Mouse (Mus musculus) lung, embryonic 15.5 days (tissue): ENCODE data around the gene Fgfbp1. TPM values are rescaled to one million over a fixed set of nuclear protein-coding genes. Genes with fewer than 3 reads are reported as not detected.

Experiments
- ATAC-seq: fragments of 200-750 bp; cut with Nextera tagmentation; 2 replicates; pipeline ENCODE4 v1.8.0; 2017; ENCODE audit warnings: moderate number of reproducible peaks, borderline replicate concordance; ENCODE audit not compliant: low FRiP score, low TSS enrichment; ENCODE audit errors: extremely low read depth
- H3K27ac ChIP-seq: fragments of 300-500 bp; sonication (generic); 2 replicates; pipeline ENCODE4 v1.5.1; 2015; ENCODE audit warnings: moderate library complexity, mild to moderate bottlenecking, inconsistent platforms
- H3K27me3 ChIP-seq: fragments of 300-500 bp; sonication (generic); 2 replicates; pipeline ENCODE4 v1.6.1; 2015; ENCODE audit warnings: inconsistent platforms
- H3K36me3 ChIP-seq: fragments of 300-500 bp; sonication (generic); 2 replicates; pipeline ENCODE4 v1.6.1; 2015; ENCODE audit warnings: inconsistent platforms
- H3K4me1 ChIP-seq: fragments of 300-500 bp; sonication (generic); 2 replicates; pipeline ENCODE4 v1.6.1; 2015; ENCODE audit warnings: inconsistent platforms
- H3K4me2 ChIP-seq: fragments of 300-500 bp; sonication (generic); 2 replicates; pipeline ENCODE4 v1.6.1; 2015; ENCODE audit warnings: inconsistent platforms, mild to moderate bottlenecking, moderate library complexity
- H3K4me3 ChIP-seq: fragments of 300-500 bp; sonication (generic); 2 replicates; pipeline ENCODE4 v1.5.1; 2015; ENCODE audit warnings: mild to moderate bottlenecking, inconsistent platforms
- H3K9ac ChIP-seq: fragments of 300-500 bp; sonication (generic); 2 replicates; pipeline ENCODE4 v1.6.1; 2015; ENCODE audit warnings: inconsistent platforms
- H3K9me3 ChIP-seq: fragments of 300-500 bp; sonication (generic); 2 replicates; pipeline ENCODE4 v1.6.1; 2016; ENCODE audit warnings: inconsistent platforms
- WGBS: fragments of 180-500 bp; shearing (Covaris S2); methylation state at CpG from one replicate; pipeline ENCODE4 v1.1.7; 2015; 5-methylcytosine and 5-hydroxymethylcytosine counted together
- polyA plus RNA-seq: library from polyadenylated mRNA; unstranded; fragments of >200 nt; fragmentation: Nextera tagmentation; extraction: Ambion mirVana; gene quantifications from 2 replicates; pipeline ENCODE4 v1.2.1, GENCODE M21; 2015

The Fgfbp1 gene
- 22.6 and 27.0 TPM in 2 replicates for polyA plus RNA-seq

GRCm38 (mm10) chr5:43981620-43982019, at the start of gene Fgfbp1:
Fgfbp1 (minus strand) TSS chr5:43981779.
- Histone ChIP-seq H3K4me3 (peak within 1 kb of the TSS; percentile 20), H3K9me3 (no peaks in the 10 kb centered on the region), H3K27ac (peak within 1 kb of the TSS; percentile 58), H3K4me1 (0 out of 2 replicates have a peak, but pooled peaks cover 6% of the 10 kb centered on the region), H3K9ac (no peak within 1 kb of the TSS), H3K27me3 (no peaks in the 10 kb centered on the region), H3K4me2 (peak within 1 kb of the TSS; percentile 26; the same call in 1 of the 2 replicates), H3K36me3 (no peaks in the 10 kb centered on the region)
- WGBS = 44% methylated on average over 4 of the region's 4 CpGs
- peak; percentile 86; the same call in 1 of the 2 replicates for ATAC-seq

DNA sequence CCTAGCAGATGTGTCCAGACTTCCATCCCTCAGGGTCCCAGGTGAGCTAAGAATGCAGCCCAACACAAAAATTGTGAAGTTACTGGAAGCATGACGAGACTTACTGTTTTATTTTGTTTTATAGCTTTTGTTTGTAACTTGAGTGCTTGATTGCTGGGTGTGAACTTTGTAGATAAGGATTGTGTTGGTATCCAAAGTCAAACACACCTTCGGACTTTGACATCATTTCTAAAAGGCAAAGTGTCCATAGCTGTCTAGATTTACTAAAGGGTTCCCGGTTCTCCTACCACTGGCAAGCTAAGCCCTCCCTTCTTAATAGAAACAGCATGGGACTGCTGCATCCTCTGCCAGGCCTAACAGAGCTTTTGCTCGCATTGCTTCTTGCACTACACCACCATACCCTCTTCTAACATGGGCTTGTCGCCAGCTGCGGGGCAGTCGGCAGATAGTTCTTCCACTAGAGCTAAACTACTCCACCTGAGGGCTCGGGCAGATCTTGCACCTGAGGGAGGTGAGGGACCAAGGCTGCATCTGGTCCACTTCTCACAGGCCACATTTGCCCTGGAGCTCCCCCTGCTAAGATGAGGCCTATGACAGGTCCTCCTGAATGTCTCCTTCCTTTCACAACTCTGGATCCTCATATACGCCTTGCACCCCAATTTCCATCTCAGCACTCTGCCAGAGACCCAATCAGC, 16.9 kb upstream of the Fgfbp1 start:
- Histone ChIP-seq H3K27me3 (no peaks in the 10 kb centered on the region), H3K27ac (no peak overlapping the region)
- ATAC-seq = no peak

GRCm38 (mm10) chr5:43997626-43998025, 16.0 kb upstream of the Fgfbp1 start:
- no peak for ATAC-seq
- Histone ChIP-seq H3K36me3 (no peaks in the 10 kb centered on the region), H3K9me3 (no peaks in the 10 kb centered on the region), H3K9ac (no peak overlapping the region), H3K4me2 (no peak overlapping the region), H3K27me3 (no peaks in the 10 kb centered on the region), H3K4me3 (no peak overlapping the region), H3K27ac (no peak overlapping the region), H3K4me1 (no peaks in the 10 kb centered on the region)
- 90% methylated on average over 8 of the region's 8 CpGs for WGBS

More for the DNA sequence above, 16.9 kb upstream of the Fgfbp1 start:
- Histone ChIP-seq H3K9ac (no peak overlapping the region), H3K4me3 (no peak overlapping the region), H3K36me3 (no peaks in the 10 kb centered on the region), H3K4me2 (no peak overlapping the region), H3K9me3 (no peaks in the 10 kb centered on the region), H3K4me1 (no peaks in the 10 kb centered on the region)
- 90% methylated on average over 9 of the region's 9 CpGs for WGBS

DNA sequence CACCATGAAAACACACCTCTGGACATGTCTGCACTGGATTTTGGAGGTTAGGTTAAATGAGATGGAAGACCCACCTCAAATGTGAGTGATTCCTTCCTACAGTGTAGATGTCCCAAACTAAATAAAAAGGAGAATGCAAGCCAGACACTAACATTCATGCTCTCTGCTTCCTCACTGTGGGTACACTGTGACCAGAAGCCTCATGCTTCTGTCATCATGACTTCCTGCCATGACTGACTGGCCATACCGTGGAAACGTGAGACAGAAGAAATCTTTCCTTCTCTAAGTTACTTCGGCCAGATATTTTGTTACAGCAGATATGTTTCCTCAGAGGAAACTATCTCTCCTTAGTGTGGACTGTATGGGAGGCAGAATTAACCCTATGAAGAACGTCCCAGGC, 14.6 kb upstream of the Fgfbp1 start:
- H3K9me3 ChIP-seq = no peaks in the 10 kb centered on the region
- no peak overlapping the region for H3K27ac ChIP-seq
- no peak overlapping the region for H3K9ac ChIP-seq
- 70% methylated on average over 4 of the region's 4 CpGs for WGBS
- no peak overlapping the region for H3K4me2 ChIP-seq
- H3K4me3 ChIP-seq = no peak overlapping the region
- H3K27me3 ChIP-seq = no peaks in the 10 kb centered on the region
- no peaks in the 10 kb centered on the region for H3K4me1 ChIP-seq
- H3K36me3 ChIP-seq = no peaks in the 10 kb centered on the region
- no peak for ATAC-seq

GRCm38 (mm10) chr5:43994981-43995380, 13.4 kb upstream of the Fgfbp1 start:
- no peak overlapping the region for H3K9ac ChIP-seq
- H3K27me3 ChIP-seq = no peaks in the 10 kb centered on the region
- no peak overlapping the region for H3K4me2 ChIP-seq
- ATAC-seq = no peak
- H3K4me1 ChIP-seq = no peaks in the 10 kb centered on the region
- H3K36me3 ChIP-seq = no peaks in the 10 kb centered on the region
- no peak overlapping the region for H3K27ac ChIP-seq
- H3K4me3 ChIP-seq = no peak overlapping the region
- WGBS = 87% methylated on average over 2 of the region's 2 CpGs
- H3K9me3 ChIP-seq = no peaks in the 10 kb centered on the region

DNA sequence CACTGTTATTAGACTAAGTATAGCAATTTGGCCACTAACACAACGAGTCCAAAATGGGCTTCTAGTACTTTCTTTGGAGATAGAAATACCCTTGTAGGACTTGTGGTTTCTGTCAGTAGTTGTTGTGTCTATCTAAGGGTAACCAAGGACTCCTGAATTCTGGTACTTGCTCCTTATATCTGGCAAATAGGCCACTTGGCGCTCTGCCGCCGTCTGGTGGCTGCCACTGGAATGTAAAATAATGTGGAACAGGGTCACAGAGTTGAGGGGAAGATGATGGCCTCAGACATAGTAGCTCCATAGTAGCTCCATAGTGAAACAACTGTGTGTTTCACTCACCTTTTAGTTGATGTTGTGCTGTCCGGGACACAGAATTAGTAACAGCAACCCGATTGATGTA, 8.7 kb upstream of the Fgfbp1 start:
- H3K9ac ChIP-seq = no peak overlapping the region
- no peaks in the 10 kb centered on the region for H3K9me3 ChIP-seq
- WGBS = 50% methylated on average over 6 of the region's 6 CpGs
- H3K27ac ChIP-seq = no peak overlapping the region
- H3K27me3 ChIP-seq = no peaks in the 10 kb centered on the region
- no peak overlapping the region for H3K4me3 ChIP-seq
- no peaks in the 10 kb centered on the region for H3K36me3 ChIP-seq
- no peak overlapping the region for H3K4me2 ChIP-seq
- no peaks in the 10 kb centered on the region for H3K4me1 ChIP-seq
- no peak; the same call in 1 of the 2 replicates for ATAC-seq

DNA sequence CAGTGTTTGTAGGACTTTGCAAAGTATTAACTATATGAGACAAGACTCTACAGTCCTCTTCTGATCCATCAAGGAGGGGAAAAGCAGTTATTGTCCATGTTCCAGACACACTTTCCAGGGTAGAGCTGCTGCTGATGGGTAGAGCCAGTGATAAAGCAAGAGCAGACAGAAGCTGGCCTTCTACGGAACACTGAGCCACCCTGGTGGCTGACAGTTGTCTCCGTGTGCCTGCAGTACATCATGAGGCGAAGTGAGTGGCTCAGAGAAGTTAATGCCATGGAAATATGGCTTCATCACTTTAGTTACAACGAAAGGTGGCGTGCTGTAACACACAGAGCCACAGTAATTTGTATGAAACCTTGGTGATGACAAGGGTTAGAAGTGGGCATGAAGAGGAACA, 7.4 kb upstream of the Fgfbp1 start:
- WGBS = 79% methylated on average over 5 of the region's 5 CpGs
- Histone ChIP-seq H3K4me2 (no peak overlapping the region), H3K27me3 (no peaks in the 10 kb centered on the region), H3K9me3 (no peaks in the 10 kb centered on the region), H3K36me3 (no peaks in the 10 kb centered on the region), H3K9ac (no peak overlapping the region), H3K4me3 (no peak overlapping the region), H3K27ac (no peak overlapping the region), H3K4me1 (no peaks in the 10 kb centered on the region)
- ATAC-seq = no peak

GRCm38 (mm10) chr5:43986212-43986611, 4.6 kb upstream of the Fgfbp1 start:
- no peak overlapping the region for H3K4me2 ChIP-seq
- 0 out of 2 replicates have a peak, but pooled peaks cover 6% of the 10 kb centered on the region for H3K4me1 ChIP-seq
- no peak overlapping the region for H3K27ac ChIP-seq
- no peak overlapping the region for H3K4me3 ChIP-seq
- H3K9me3 ChIP-seq = no peaks in the 10 kb centered on the region
- no peaks in the 10 kb centered on the region for H3K36me3 ChIP-seq
- H3K27me3 ChIP-seq = no peaks in the 10 kb centered on the region
- no peak for ATAC-seq
- no peak overlapping the region for H3K9ac ChIP-seq

GRCm38 (mm10) chr5:43982896-43983295, 1.3 kb upstream of the Fgfbp1 start:
- Histone ChIP-seq H3K4me2 (no peak overlapping the region), H3K4me1 (0 out of 2 replicates have a peak, but pooled peaks cover 6% of the 10 kb centered on the region), H3K9me3 (no peaks in the 10 kb centered on the region), H3K27ac (peak overlapping the region; percentile 58; the same call in 1 of the 2 replicates), H3K27me3 (no peaks in the 10 kb centered on the region), H3K9ac (no peak overlapping the region), H3K4me3 (no peak overlapping the region), H3K36me3 (no peaks in the 10 kb centered on the region)
- WGBS = 41% methylated on average over 1 of the region's 1 CpGs
- ATAC-seq = no peak

DNA sequence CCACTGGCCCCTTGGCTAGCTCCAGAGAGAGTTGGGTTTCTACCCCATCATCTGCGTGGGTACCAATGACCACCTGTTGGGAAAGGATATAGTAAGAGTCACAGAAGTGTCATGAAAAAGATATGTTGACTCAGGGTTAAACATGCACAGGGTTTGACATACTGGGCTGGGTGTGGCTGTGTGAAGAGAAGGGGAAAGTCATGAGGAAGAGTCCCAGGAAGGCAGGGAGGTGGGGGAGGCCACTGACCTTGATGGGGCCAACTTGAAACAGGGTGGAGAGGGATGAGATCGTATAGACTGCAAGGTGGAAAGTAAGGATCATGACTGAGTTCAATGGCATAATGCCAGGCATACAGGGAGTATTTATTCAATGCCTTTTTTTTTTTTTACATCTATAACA, 1.2 kb downstream of the Fgfbp1 start:
- WGBS = 55% methylated on average over 2 of the region's 2 CpGs
- Histone ChIP-seq H3K27me3 (no peaks in the 10 kb centered on the region), H3K9me3 (no peaks in the 10 kb centered on the region), H3K4me1 (0 out of 2 replicates have a peak, but pooled peaks cover 6% of the 10 kb centered on the region), H3K4me2 (no peak overlapping the region), H3K36me3 (no peaks in the 10 kb centered on the region), H3K4me3 (no peak overlapping the region), H3K9ac (no peak overlapping the region), H3K27ac (no peak overlapping the region)
- ATAC-seq = no peak

GRCm38 (mm10) chr5:43976821-43977561, 4.6 kb downstream of the Fgfbp1 start:
- H3K9ac ChIP-seq = no peak overlapping the region
- no peak for ATAC-seq
- H3K4me3 ChIP-seq = no peak overlapping the region
- no peak overlapping the region for H3K4me2 ChIP-seq
- no peaks in the 10 kb centered on the region for H3K9me3 ChIP-seq
- 61% methylated on average over 1 of the region's 1 CpGs for WGBS
- H3K27me3 ChIP-seq = no peaks in the 10 kb centered on the region
- H3K36me3 ChIP-seq = no peaks in the 10 kb centered on the region
- H3K27ac ChIP-seq = no peak overlapping the region
- no peaks in the 10 kb centered on the region for H3K4me1 ChIP-seq

GRCm38 (mm10) chr5:43974166-43974565, 7.4 kb downstream of the Fgfbp1 start:
- no peak overlapping the region for H3K4me2 ChIP-seq
- no peak overlapping the region for H3K9ac ChIP-seq
- no peak overlapping the region for H3K4me3 ChIP-seq
- H3K27ac ChIP-seq = no peak overlapping the region
- H3K36me3 ChIP-seq = no peaks in the 10 kb centered on the region
- 74% methylated on average over 6 of the region's 6 CpGs for WGBS
- H3K27me3 ChIP-seq = no peaks in the 10 kb centered on the region
- no peak for ATAC-seq
- no peaks in the 10 kb centered on the region for H3K4me1 ChIP-seq
- H3K9me3 ChIP-seq = no peaks in the 10 kb centered on the region
